Mouse (Mus musculus) small intestine, adult 2 months (tissue): ENCODE measurements around the gene Tubb5.

Experiments used
- CTCF ChIP-seq: fragments of 200-500 bp; IDR thresholded peaks from 2 replicates; pipeline ENCODE4 v1.5.1; 2012; ENCODE audit warnings: low read depth, mild to moderate bottlenecking, control low read depth, inconsistent platforms, low read length, moderate library complexity, mixed read lengths; ENCODE audit not compliant: insufficient replicate concordance, insufficient read length; ENCODE audit errors: extremely low read depth
- POLR2A ChIP-seq: fragments of 200-500 bp; IDR thresholded peaks from 2 replicates; pipeline ENCODE4 v1.6.1; 2012; ENCODE audit warnings: low read depth, mild to moderate bottlenecking, control low read depth, inconsistent platforms, low read length, moderate library complexity

DNA sequence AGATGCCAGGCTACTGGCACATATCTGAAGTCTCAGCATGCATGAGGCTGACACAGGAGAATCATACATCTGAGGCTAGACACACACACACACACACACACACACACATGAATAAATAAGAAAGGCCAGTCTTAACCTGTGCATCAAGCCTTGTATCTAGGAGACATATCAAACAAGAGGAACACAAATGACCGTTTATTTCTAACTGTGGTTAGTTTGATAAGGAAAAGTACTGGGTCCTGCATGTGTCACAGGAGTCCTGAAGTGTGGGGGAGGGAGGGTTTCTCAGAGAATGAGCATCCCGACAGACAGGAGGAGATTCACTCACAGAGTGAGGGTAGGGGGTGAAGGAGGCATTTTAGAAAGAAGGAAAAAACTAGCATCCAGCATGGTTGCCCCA is 43.0 kb downstream of the Tubb5 start:
- TF ChIP-seq POLR2A (no peak), CTCF (no peak)
